Mouse (Mus musculus) megakaryocyte-erythroid progenitor cell, adult 5-6 weeks (primary cell): ENCODE data around the gene Naa25. TPM values are rescaled to one million over a fixed set of nuclear protein-coding genes. Genes with fewer than 3 reads are reported as not detected.

Source experiments
- total RNA-seq, 2 experiments: library from RNA; stranded (forward) in 1 of 2; stranded (reverse) in 1 of 2; fragments of 200-1000, 215-1000 nt in 1 of 2; fragments of >200 nt in 1 of 2; fragmentation: Nextera tagmentation in 1 of 2; gene quantifications; 2 replicates each; pipeline ENCODE4 v1.2.3; 2014 to 2017

The Naa25 gene
- total RNA-seq, 2 experiments from 2014 or later = 45.2 to 78.7 TPM

Other genes starting within 250 kb of the Naa25 start
- gene Ptpn11, start 206.5 kb upstream of the Naa25 start, total RNA-seq (2014; fragmentation: Nextera tagmentation) = 38.2 and 44.4 TPM in 2 replicates
- 44.2 and 48.6 TPM in 2 replicates for gene Ptpn11, start 206.5 kb upstream of the Naa25 start, total RNA-seq (2017)
- gene Rpl6, start 193.5 kb upstream of the Naa25 start, total RNA-seq (2014; fragmentation: Nextera tagmentation) = 2,340 and 2,677 TPM in 2 replicates
- 1,622 and 1,735 TPM in 2 replicates for gene Rpl6, start 193.5 kb upstream of the Naa25 start, total RNA-seq (2017)
- gene Hectd4, start 177.7 kb upstream of the Naa25 start, total RNA-seq (2014; fragmentation: Nextera tagmentation) = 53.9 and 71.9 TPM in 2 replicates
- gene Hectd4, start 177.7 kb upstream of the Naa25 start, total RNA-seq (2017) = 10.1 and 25.7 TPM in 2 replicates
- 41.4 and 52.5 TPM in 2 replicates for gene Trafd1, start 12.3 kb upstream of the Naa25 start, total RNA-seq (2014; fragmentation: Nextera tagmentation)
- gene Trafd1, start 12.3 kb upstream of the Naa25 start, total RNA-seq (2017) = 15.5 and 39.2 TPM in 2 replicates
- not detected in 2 replicates for gene Tmem116, start 54.0 kb downstream of the Naa25 start, total RNA-seq (2014; fragmentation: Nextera tagmentation)
- 2.3 TPM in 1 of 2 replicates, not detected in the other for gene Tmem116, start 54.0 kb downstream of the Naa25 start, total RNA-seq (2017)
- 191 and 257 TPM in 2 replicates for gene Erp29, start 54.6 kb downstream of the Naa25 start, total RNA-seq (2014; fragmentation: Nextera tagmentation)
- 422 and 491 TPM in 2 replicates for gene Erp29, start 54.6 kb downstream of the Naa25 start, total RNA-seq (2017)
- gene Adam1b, start 105.5 kb downstream of the Naa25 start, total RNA-seq (2014; fragmentation: Nextera tagmentation) = 0.39 TPM in 1 of 2 replicates, not detected in the other
- not detected in 2 replicates for gene Adam1b, start 105.5 kb downstream of the Naa25 start, total RNA-seq (2017)
- 1.4 and 3.0 TPM in 2 replicates for gene Adam1a, start 147.5 kb downstream of the Naa25 start, total RNA-seq (2014; fragmentation: Nextera tagmentation)
- 2.9 and 5.0 TPM in 2 replicates for gene Adam1a, start 147.5 kb downstream of the Naa25 start, total RNA-seq (2017)
- not detected in 2 replicates for gene Gm42878, start 147.5 kb downstream of the Naa25 start, total RNA-seq (2014; fragmentation: Nextera tagmentation)
- not detected in 2 replicates for gene Gm42878, start 147.5 kb downstream of the Naa25 start, total RNA-seq (2017)
- gene Mapkapk5, start 148.0 kb downstream of the Naa25 start, total RNA-seq (2014; fragmentation: Nextera tagmentation) = 135 and 143 TPM in 2 replicates
- 120 and 186 TPM in 2 replicates for gene Mapkapk5, start 148.0 kb downstream of the Naa25 start, total RNA-seq (2017)
- gene Aldh2, start 195.9 kb downstream of the Naa25 start, total RNA-seq (2014; fragmentation: Nextera tagmentation) = 98.2 and 116 TPM in 2 replicates
- gene Aldh2, start 195.9 kb downstream of the Naa25 start, total RNA-seq (2017) = 189 and 268 TPM in 2 replicates
- gene Acad12, start 221.0 kb downstream of the Naa25 start, total RNA-seq (2014; fragmentation: Nextera tagmentation) = 1.8 and 2.4 TPM in 2 replicates
- gene Acad12, start 221.0 kb downstream of the Naa25 start, total RNA-seq (2017) = 0.38 and 2.6 TPM in 2 replicates